Mouse (Mus musculus) kidney, adult 11 months (tissue): ENCODE results near the gene Cfap126.
"Not testable (repeated sequence)": the region's sequence is repeated elsewhere in the genome, so short reads cannot be mapped to it uniquely, and the experiment has no call there.

Experiments used
- DNase-seq: peaks from one replicate; pipeline ENCODE4 v3.0.0; 2022

The Cfap126 gene

GRCm38 (mm10) chr1:171113873-171114299 is at the start of gene Cfap126:
Gene Cfap126, plus strand, starts transcription at chr1:171113918.
- DNase-seq = peak; percentile 91

DNA sequence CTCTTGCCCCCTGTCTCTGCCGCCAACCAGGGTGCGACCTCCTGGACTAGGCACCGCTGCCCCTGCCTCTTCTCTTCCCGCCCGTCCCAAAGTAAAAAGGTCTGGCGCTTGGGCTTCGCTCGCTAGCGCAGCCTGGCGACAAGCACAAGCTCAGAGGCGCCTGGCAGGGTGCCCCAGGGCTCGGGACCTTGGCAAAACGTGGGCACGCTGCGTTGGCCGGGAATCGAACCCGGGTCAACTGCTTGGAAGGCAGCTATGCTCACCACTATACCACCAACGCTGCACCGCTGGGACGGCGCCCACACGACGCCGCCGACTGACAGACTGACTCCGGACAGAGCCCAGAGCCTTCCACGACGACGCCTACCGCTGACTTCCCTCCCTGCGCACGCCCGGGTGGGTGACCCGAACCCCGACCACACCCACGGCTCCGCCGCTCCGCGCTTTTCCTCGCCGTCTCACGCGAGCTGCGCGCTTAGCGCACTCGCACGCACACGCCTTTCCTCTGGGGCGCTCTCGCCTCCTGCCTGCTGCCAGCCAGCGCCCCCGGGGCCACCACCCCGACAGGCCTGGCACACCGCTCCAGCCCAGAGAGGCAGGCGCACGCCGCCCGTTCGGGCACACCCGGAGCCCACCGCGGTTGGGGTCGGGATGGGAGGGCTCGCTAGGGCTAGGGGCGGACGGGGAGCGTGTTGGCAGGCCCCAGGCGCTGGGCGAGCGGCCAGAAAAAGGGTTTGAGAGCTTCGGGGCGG is 49.1 kb upstream of the Cfap126 start, which contains the start of gene Fcgr3:
Fcgr3 (minus strand) TSS at position 445 of the 752 bp plus-strand sequence.
- peak; percentile 72 for DNase-seq

DNA sequence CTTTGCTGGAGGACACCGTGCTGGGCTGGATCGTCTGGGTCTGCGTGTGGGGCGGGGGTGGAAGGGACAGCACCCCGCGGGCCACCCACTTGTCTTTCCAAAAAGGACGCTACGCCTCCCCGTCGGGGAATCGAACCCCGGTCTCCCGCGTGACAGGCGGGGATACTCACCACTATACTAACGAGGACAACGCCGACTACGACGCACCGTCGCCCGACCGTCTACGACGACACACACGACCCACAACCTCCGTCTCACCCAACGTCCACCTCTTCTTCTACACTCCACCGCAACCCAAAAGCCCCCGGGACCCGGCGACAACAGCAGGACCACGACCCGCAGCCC is 48.5 kb upstream of the Cfap126 start:
- not testable (repeated sequence) for DNase-seq

- not testable (repeated sequence) for DNase-seq
Observed at GRCm38 (mm10) chr1:171065768-171066167, 48.0 kb upstream of the Cfap126 start.

DNA sequence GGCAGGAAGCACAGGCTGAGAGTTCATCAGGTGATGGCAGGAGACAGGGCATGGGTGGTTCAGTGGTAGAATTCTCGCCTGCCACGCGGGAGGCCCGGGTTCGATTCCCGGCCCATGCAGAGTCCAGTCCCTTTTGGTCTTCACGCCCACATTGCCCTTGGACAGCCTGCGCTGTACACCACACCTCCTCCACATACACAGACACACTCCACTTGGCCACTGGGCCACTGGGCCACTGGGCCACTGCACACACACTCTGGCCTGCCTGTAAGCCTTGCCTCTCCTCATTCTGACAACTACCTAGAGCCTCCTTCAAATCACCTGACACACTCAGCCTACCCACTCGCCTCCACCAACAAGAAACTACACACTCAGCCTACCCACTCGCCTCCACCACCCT is 47.1 kb upstream of the Cfap126 start:
- DNase-seq = not testable (repeated sequence)

- not testable (repeated sequence) for DNase-seq
Observed at GRCm38 (mm10) chr1:171067928-171068327, 45.8 kb upstream of the Cfap126 start.

DNA sequence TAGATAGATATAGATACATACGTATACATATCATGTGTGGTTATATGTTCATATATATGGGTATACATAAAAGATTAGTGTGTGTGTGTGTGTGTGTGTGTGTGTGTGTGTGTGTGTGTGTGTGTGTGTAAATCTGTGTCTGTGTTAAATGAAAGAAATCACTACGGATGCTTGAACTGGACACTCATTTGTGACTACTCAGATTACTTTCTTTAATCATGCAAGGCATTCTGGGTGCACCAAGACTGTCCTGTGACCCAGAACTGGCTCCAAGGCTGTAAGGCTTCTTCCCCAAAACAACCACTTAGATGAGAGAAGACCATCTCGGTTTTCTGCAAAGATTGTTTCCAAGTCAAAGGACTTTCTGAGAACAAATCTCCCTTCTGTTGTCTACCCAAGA is 44.2 kb upstream of the Cfap126 start:
- not testable (repeated sequence) for DNase-seq

DNA sequence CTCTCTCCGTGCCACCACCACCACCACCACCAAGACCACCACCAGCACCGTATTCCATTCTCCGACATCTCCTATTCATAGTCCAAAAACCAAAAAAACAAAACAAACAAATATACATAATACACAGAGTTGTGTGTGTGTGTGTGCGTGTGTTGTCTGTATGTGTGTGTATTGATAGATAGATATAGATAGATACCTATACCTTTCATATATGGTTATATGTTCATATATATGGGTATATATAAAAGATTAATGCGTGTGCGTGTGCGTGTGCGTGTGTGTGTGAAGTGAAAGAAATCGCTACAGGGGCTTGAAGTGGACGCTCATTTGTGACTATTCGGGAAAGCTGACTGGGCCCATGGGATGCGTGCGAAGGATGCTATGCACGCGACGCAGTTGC is 42.8 kb upstream of the Cfap126 start:
- DNase-seq = not testable (repeated sequence)

DNA sequence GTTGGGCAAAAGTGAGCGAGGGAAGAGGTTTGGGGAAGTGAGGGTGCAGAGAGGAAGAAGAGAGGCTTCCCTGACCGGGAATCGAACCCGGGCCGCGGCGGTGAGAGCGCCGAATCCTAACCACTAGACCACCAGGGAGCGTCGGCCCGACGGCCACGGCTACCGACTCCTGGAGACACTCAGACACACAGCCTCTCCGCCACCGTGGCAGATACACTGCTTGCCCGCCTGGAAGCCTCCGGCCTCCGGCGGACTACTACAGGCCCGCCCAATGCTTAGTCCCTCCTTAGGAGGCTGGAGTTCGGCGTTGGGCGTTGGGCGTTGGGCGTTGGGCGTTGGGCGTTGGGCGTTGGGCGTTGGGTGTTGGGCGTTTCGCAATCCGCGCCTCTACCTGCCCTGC is 42.0 kb upstream of the Cfap126 start:
- not testable (repeated sequence) for DNase-seq

- not testable (repeated sequence) for DNase-seq
Observed at GRCm38 (mm10) chr1:171072217-171072616, 41.5 kb upstream of the Cfap126 start.

DNA sequence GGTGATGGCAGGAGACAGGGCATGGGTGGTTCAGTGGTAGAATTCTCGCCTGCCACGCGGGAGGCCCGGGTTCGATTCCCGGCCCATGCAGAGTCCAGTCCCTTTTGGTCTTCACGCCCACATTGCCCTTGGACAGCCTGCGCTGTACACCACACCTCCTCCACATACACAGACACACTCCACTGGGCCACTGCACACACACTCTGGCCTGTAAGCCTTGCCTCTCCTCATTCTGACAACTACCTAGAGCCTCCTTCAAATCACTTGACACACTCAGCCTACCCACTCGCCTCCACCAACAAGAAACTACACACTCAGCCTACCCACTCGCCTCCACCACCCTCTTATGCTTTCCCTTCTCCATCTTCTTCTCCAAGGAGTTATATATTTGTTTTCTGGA is 39.4 kb upstream of the Cfap126 start:
- DNase-seq = not testable (repeated sequence)

GRCm38 (mm10) chr1:171076176-171076575 is 37.5 kb upstream of the Cfap126 start:
- not testable (repeated sequence) for DNase-seq

DNA sequence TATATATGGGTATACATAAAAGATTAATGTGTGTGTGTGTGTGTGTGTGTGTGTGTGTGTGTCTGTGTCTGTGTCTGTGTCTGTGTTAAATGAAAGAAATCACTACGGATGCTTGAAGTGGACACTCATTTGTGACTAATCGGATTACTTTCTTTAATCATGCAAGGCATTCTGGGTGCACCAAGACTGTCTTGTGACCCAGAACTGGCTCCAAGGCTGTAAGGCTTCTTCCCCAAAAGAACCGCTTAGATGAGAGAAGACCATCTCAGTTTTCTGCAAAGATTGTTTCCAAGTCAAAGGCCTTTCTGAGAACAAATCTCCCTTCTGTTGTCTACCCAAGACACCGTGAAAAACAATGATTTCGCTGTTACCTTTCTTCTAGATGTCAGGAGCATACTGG is 36.5 kb upstream of the Cfap126 start:
- DNase-seq = not testable (repeated sequence)

DNA sequence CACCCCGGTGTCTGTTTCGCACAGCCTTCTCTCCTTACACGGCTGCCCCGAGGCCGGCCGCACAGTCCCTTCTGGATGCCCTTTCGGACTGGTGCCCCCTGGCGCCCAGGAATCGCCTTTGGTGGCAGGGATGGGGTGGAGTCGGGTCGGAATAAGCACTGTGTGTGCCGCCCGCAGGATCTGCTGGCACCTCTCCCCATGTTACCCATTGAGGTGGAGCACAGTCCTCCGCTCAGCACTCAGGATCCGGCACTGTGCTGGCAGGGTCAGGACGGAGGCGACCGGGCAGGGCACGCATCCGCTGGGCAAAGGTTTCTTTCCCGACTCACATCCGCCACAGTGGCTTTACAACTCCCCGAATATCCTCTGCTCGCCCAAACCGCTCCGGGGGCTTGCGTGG is 35.8 kb upstream of the Cfap126 start:
- peak; percentile 63 for DNase-seq

DNA sequence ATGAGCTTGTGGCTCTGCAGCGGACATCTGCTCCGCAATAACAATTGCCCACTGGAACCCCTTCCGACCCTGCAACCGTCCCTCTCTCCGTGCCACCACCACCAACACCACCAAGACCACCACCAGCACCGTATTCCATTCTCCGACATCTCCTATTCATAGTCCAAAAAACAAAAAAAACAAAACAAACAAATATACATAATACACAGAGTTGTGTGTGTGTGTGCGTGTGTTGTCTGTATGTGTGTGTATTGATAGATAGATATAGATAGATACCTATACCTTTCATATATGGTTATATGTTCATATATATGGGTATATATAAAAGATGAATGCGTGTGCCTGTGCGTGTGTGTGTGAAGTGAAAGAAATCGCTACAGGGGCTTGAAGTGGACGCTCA is 35.3 kb upstream of the Cfap126 start:
- DNase-seq = not testable (repeated sequence)

- not testable (repeated sequence) for DNase-seq
Observed at GRCm38 (mm10) chr1:171079345-171079744, 34.4 kb upstream of the Cfap126 start.

- not testable (repeated sequence) for DNase-seq
Observed at GRCm38 (mm10) chr1:171079825-171080224, 33.9 kb upstream of the Cfap126 start.

DNA sequence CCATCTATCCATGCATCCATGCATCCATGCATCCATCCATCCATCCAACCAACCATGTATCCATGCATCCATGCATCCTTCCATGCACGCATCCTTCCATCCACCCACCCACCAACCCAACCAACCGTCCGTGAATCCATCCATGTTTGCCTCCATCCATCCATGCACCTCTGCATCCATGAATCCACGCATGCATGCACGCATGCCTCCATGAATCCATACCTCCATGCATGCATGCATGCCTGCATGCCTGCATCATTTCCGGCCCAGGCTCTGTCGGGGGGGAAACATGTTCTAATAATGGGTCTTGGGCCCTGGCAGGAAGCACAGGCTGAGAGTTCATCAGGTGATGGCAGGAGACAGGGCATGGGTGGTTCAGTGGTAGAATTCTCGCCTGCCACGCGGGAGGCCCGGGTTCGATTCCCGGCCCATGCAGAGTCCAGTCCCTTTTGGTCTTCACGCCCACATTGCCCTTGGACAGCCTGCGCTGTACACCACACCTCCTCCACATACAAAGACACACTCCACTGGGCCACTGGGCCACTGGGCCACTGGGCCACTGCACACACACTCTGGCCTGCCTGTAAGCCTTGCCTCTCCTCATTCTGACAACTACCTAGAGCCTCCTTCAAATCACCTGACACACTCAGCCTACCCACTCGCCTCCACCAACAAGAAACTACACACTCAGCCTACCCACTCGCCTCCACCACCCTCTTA is 32.0 kb upstream of the Cfap126 start:
- DNase-seq = not testable (repeated sequence)

DNA sequence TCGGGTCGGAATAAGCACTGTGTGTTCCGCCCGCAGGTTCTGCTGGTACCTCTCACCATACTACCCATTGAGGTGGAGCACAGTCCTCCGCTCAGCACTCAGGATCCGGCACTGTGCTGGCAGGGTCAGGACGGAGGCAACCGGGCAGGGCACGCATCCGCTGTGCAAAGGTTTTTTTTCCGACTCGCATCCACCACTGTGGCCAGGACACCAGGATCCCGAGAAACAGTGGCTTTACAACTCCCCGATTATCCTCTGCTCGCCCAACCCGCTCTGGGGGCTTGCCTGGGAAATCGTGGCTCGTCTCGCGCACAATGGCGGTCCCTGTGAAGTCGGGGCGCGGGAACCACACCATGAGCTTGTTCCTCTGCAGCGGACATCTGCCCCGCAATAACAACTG is 28.0 kb upstream of the Cfap126 start:
- DNase-seq = no peak

DNA sequence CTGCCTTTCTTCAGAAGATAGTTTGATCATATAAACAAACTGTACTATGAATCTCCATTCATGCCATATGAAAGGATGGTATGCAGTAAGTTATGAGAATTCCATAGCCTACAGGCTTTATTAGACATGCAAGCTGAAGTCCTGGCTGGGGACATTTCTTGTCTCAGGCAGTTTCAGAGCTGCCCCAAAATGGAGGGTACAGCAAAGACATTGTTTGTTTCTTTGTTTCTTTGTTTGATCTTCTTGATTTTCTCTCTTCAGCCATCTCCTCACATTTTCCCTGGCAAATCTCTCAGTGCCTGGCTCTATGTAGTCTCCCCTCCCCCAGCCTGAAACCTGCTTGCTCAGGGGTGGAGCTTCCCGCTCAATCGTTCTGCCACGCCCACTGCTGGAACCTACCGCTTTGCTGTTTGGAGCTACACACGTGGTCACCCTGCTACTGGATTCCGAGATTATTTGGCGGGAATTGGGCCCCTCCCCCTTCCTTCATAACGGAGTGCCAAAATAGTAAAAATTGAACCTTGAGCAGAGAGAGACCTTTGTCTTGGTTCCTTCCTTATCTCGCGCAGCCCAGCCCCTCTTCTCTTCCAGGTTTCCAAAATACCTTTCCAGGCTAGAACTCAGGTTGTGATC is 25.4 kb upstream of the Cfap126 start:
- not testable (repeated sequence) for DNase-seq

GRCm38 (mm10) chr1:171089891-171090290 is 23.8 kb upstream of the Cfap126 start:
- DNase-seq = no peak

DNA sequence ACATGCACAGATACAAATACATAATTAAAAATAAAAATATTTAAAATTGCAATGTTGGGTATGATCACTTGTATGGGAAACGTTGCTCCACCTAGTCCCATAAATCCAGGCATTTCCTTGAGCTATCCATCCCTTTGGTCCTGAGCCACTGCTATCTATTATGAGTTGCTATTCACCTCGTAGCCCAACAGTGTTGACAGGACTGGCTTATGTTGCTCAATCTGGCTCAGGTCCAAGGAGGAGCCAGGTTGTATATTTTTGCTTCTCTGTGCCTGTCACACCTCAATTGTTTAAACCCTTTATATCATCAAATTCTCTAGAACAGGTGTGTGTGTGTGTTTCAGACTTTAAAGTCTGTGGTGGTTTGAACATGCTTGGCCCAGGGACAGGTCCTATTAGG is 23.0 kb upstream of the Cfap126 start:
- no peak for DNase-seq

DNA sequence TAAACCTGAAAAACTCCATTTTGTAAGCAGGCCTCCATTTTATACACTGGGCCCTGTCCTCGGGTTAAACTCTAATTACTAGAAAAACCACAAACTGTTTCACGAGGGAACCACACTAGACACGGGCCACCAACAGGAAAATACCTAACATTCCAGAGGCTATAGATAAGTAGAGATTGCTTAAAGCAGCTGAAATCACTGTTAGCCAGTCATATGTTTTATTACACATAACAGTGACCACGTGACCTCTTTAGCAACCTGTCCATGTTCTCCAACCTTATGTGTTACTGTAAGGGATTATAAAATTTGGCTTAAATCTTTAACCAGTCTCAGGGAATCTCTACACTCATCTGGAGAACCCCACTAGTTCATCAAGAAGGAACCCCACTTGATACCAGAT is 19.3 kb upstream of the Cfap126 start:
- no peak for DNase-seq
